Mouse (Mus musculus): ENCODE data around the gene Srcin1. TPM values are rescaled to one million over a fixed set of nuclear protein-coding genes. Genes with fewer than 3 reads are reported as not detected.

Gene Srcin1
- total RNA-seq, 2 experiments from 2014 or later, result 0.43 to 0.49 TPM

DNA sequence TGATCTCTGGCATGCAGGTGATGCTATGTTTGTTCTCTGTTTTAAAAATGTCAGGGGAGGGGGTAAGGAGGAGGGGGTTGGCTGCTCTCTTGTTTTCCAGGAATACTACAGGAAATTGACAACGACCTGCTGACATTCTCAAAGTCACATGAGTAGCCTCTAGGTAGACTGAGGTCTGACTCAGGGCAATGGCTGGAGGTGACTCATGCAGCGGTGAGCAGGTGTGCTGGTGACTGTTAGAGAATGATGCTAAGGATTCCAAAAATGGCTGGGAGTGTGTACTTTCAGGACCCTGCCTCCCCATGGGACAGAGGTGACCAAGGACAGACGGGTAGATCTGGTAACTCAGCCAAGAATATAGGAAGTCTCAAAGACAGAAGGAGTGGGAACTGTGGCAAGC, 67.8 kb downstream of the Srcin1 start:
- no peak for DNase-seq

- DNase-seq, result no peak
Measured at GRCm38 (mm10) chr11:97506331-97506730, 69.7 kb downstream of the Srcin1 start.

DNA sequence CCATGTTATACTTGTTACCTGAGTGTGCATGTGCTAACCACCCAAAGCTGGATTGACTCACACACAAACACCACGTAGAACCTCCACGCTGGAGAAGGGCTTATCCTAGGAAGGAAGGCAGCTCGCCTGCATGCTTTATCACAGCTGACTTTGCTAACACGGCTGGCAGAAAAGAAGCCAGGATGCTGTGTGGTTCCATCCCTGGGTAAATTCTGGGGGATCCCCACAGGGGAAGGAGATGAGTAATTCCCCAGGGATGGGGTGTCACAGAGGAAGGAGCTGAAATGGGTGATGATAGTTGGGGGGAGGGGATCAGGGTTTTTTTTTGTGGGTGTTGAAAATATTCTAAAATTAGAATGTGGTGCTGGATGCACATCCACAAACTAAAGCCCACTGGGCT, 70.2 kb downstream of the Srcin1 start:
- DNase-seq, result no peak

GRCm38 (mm10) chr11:97502846-97503245, 73.1 kb downstream of the Srcin1 start:
- DNase-seq, result no peak

- no peak for DNase-seq
Measured at GRCm38 (mm10) chr11:97502383-97502782, 73.6 kb downstream of the Srcin1 start.

DNA sequence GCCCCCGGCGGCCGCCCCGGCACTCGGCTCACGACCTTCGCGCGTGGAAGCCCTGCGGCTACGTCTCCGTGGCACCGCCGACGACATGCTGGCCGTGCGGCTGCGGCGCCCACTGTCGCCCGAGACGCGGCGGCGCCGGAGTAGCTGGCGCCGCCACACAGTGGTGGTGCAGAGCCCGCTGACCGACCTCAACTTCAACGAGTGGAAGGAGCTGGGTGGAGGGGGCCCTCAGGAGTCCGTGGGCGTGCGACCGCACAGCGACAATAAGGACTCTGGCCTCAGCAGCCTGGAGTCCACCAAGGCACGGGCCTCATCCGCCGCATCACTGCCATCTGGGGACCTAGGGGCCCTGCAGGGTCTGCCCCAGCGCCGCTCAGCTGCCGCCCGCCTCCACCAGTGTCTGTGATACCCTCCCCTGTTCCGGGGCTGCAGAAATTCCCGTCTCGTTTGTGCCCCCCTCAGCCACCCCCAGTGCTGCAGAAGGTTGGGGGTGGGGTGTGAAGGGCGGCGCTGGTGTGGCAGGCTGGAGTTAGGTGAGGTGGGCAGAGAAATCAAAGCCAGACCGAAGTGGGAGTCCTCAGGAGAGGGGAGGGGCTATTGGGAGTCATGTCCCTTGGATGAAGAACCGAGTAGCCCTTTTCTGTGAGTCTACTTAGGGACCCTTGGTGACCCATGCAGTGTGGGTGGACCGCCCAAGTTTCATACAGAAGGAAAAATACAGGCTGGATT, 75.1 kb downstream of the Srcin1 start:
- no peak for DNase-seq

DNA sequence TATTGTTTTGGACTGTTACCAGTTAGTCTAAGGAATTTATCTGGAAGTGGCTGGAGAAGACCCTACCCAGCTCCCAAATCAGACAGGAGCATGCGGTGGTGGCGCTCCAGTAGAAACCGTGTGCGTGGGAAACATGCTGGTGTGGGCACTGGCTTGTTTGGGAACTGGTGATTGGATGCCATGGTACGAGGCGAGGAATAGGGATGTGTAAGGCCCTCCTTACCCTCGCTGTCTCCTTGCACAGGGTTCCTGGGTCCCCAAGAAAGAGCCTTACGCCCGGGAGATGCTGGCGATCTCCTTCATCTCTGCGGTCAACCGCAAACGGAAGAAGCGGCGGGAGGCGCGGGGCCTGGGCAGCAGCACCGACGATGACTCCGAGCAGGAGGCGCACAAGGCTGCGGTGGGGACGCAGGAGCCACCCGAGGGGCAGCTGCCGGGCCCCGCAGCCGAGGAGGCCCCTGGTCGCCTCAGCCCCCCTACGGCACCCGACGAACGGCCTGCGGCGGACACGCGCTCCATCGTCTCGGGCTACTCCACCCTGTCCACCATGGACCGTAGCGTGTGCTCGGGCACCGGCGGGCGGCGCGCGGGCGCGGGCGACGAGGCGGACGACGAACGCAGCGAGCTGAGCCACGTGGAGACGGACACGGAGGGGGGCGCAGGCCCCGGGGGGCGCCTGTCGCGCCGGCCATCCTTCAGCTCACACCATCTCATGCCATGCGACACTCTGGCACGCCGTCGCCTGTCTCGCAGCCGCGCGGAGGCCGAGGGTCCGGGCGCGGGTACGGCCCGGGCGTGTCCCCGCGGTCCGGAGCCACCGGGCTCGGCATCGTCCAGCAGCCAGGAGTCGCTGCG, 75.9 kb downstream of the Srcin1 start, which contains the start of gene 4933428G20Rik:
TSS of gene 4933428G20Rik (minus strand) at position 476 of the 855 bp plus-strand sequence.
- DNase-seq, result no peak

- no peak for DNase-seq
Measured at GRCm38 (mm10) chr11:97497543-97497942, 78.4 kb downstream of the Srcin1 start.

- no peak for DNase-seq
Measured at GRCm38 (mm10) chr11:97492836-97493235, 83.2 kb downstream of the Srcin1 start.

DNA sequence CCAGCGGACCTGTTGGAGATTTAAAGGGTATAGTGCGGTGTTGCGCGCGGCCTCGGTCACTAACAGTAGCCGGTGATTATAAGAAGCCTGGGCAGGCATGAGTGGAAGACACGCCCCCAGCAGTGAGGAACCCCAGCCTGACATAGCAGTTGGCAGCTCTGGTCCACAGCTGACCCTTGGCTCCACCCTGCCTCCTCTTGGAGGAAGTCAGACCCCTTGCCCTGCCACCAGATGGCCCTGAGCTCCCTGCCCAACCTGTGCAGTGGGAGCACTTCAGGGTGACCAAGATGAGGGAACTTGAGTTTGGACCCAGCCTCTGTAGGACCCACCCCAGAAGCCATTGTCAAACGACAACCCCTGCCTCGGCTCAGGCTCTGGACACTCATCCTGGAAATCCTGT, 84.3 kb downstream of the Srcin1 start:
- DNase-seq, result no peak

DNA sequence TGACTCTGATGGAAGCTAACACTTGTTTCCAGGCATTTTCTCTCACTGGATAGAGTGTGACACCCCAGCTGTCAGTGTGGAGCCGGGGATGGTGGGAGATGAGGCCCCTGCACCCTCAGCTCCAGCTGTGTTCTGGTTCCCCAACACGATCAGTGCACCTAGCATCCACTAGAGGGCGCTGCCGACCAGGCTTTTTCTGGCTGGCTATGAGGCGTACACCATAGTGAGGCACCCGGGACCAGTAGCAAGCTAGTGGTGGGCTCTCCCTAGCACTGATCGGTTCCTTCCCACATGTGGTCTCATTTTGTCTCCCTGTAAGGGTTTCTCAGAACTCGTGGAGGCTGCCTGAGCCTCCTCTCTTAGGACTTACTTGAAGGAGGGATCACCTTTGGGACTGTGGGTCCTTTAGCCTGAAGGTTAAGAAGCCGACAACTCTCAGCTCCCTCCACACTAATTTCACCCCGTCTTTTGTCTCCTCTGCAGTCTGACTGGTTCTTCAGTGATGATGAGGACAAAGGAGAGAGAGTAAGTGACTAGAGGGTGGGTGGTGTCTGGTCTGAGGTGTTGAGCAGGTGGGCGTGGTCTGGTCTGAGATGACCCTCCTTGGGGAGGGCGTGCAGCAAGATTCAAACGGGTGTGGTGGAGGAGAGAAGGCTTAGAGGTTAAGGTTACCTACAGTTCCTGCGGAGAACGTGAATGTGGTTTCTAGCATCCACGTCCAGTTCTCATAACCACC, 86.2 kb downstream of the Srcin1 start:
- DNase-seq, result no peak

GRCm38 (mm10) chr11:97487656-97488055, 88.3 kb downstream of the Srcin1 start:
- no peak for DNase-seq

DNA sequence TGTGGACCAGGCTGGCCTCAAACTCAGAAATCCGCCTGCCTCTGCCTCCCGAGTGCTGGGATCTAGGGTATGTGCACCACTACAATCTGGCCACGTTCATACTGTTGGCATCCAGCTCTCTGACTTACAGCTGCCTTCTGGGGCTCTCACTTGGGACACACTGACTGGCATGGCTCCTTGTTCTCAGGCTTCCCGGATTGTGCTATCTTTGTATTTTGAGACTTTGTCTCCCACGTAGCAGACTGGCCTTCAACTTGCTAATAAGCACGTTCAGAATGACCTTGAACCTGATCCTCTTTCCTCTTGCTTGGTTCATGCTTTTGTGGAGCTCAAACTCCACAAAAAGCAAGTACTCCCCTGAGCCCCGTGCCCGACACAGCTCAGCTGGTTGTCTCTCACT, 90.3 kb downstream of the Srcin1 start:
- DNase-seq, result no peak

DNA sequence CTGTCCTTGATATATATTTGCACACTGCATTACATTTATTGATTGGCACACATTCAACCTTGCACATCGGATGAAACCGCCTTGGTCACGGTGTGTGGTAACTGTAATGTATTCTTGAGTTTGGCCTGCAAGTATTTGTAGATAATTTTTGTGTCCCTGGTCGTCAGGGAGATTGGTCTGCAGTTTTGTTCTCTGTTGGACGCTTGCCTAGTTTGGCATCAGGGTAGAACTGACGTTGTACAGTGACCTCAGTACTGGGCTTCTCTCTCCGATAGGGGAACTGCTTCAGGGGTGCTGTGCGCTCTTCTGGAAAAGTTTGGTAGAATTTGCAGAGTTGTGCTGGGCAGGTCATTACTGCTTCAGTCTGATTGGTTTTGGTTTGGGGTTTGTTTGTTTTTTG, 96.2 kb downstream of the Srcin1 start:
- no peak for DNase-seq

DNA sequence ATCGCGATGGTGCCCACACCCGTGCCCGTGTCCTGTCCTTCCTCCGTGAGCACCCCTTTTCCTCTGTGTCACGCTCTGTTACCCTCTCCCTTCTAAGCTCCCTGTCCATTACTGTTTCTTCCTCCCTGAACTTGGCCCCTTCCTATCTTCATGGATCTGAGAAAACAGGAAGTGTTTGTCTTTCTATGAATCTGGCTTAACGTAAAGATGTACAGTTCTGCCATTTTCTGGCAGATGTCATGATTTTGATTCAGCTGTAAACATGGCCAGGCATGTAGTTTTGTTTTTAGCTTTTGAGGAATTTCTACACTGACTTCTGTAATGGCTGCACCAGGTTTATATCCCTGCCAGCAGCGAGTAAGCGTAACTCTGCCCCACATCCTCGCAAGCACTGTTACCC, 96.9 kb downstream of the Srcin1 start:
- no peak for DNase-seq

GRCm38 (mm10) chr11:97478345-97478744, 97.6 kb downstream of the Srcin1 start:
- no peak for DNase-seq

DNA sequence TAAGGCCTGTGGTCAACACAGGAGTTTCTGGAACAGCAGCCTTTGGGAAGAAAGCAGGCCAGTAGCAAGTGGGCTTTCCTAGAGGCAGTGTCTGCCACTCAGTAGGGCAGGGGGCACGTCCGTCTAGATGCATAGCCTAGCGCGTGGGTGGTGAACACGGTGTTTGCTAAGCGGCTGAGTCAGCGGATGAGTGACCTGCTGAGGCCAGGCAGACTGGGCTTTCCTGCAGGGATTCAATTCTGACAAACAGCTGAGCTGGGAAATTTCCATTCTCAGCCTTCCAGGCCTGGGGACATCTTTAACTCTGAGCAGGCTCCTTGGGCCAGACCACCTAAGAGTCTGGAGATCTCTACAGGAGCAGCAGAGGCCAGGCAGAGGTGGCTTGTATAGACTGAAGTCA, 98.6 kb downstream of the Srcin1 start:
- no peak for DNase-seq

GRCm38 (mm10) chr11:97476334-97477095, 99.5 kb downstream of the Srcin1 start:
- DNase-seq, result no peak

DNA sequence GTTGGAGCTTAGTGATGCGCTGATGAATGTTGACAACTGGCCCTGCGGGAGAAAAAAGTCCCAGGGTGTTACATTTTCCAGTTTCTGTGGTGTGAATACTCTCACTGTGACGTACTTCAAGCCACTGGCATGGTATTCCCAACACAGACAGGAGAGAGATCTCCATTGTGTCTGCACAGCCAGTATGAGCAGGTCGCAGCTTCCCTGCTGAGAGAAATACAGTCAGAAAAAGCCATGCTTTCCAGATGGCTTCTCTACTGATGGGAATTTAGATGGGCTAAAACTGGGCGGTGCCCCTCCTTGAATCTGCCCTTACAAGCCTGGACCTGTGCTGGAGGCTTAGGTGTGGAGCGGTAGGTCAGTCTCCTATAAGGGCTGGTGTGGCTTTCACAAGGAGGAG, 104.7 kb downstream of the Srcin1 start:
- DNase-seq, result no peak

- no peak for DNase-seq
Measured at GRCm38 (mm10) chr11:97469828-97470227, 106.2 kb downstream of the Srcin1 start.

- DNase-seq, result peak; percentile 54
Measured at GRCm38 (mm10) chr11:97468639-97469287, 107.2 kb downstream of the Srcin1 start.
